Mouse (Mus musculus) embryonic stem cell, embryonic (primary cell): ENCODE data around the gene Furin.

Experiments
- CTCF ChIA-PET, 4 experiments: fragments of 300-600 bp in 2 of 4; fragments of 350-600 bp in 2 of 4; sonication (Branson Sonifier 250); formaldehyde crosslinking; loops; one replicate each; lab custom pipeline; 2022; ENCODE audit warnings: inconsistent platforms in 2 of 4; lab: Charles Lee
- POLR2A ChIA-PET, 4 experiments: fragments of 300-600 bp in 2 of 4; fragments of 350-600 bp in 2 of 4; sonication (Branson Sonifier 250); formaldehyde crosslinking; loops; one replicate each; lab custom pipeline; 2022; ENCODE audit warnings: antibody characterized with exemption in 4 of 4, inconsistent platforms in 1 of 4; lab: Charles Lee

Furin gene

DNA sequence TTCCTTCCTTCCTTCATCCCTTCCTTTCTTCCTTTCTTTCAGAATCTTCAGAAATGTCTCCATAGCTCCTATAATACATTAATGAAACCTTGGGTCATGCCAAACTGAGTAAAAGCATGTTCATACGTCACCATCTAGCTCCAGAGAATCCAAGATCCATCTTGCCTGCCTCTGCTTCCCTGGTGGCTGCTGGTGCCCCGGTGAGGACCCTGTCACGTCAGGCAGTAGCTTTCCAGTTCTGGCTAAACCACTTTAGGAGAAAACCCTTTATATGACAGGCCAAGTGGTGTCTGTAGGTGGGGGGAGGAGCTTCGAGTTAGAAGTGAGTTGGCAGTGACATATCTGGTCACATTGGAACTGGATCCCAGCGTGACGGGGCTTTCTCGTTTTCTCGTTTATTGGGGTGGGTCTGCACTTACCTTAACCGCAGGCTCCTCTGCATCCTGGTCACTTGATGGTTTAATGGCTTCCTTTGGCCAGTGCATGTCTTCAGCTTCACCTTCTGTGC is at the start of gene Furin:
TSS of gene Furin (minus strand) at position 249 of the 508 bp plus-strand sequence.
- POLR2A ChIA-PET, result interaction anchor here in 3 of 4 experiments (0.6 to 5.3 kb wide), 8 partner anchors 9 to 187 kb away, joined by 3 to 27 read pairs (median 3); partner anchors contain the start of gene Blm (in 1 of the 3)
- CTCF ChIA-PET, result interaction anchor here in 2 of 4 experiments (0.6 to 1.3 kb wide), 3 partner anchors 19 to 39 kb away, joined by 4 to 5 read pairs (median 4); no protein-coding TSS in a partner anchor

DNA sequence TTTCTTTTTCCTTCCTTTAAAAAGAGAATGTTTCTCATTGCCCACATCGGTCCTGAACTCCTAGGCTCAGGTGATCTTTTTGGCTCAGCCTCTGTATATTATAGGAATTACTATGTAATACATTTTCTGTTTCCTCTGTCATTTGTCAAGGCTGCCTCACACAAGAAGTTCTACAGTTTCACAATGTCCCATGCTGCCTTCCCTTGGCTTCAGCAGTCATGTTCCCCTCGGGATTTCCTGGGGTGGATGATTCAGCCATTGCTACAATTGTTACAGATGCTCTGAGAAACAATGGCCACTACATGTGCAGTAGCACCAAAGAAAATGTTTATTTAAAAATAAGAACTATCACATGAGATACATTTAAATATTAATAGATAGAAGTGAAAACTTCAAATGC is 49.5 kb upstream of the Furin start:
- ChIA-PET CTCF (interaction anchor here in 1 of 4 experiments (0.6 kb wide), 1 partner anchor 444 kb away, joined by 5 read pairs; no protein-coding TSS in a partner anchor), POLR2A (interaction anchor here (0.5 to 2.5 kb wide), 4 partner anchors 9 to 111 kb away, joined by 3 to 10 read pairs (median 4); no protein-coding TSS in a partner anchor)

DNA sequence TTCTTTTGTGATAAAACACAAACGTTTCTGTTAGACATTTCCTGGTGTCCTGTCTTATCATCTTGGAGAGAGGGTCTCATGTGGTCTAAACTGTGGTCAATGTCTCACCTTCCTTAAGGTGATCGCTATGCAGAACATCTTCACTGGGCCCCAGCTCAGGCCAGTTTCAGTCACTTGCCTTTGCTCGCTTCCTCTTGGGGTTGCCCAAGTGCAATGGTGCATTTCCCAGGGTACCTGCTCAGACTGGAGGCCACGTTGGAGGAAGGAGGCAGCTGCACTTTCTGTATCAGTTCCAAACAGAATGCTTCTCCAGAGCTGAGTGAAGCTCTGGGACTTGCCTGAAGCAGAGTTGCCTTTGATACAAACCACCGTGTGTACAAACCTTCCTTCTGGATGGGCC is 48.8 kb upstream of the Furin start:
- ChIA-PET CTCF (interaction anchor here in 1 of 4 experiments (0.6 kb wide), 1 partner anchor 77 kb away, joined by 3 read pairs; no protein-coding TSS in a partner anchor), POLR2A (interaction anchor here in 3 of 4 experiments (0.8 to 2.5 kb wide), 5 partner anchors 8 to 71 kb away, joined by 3 to 10 read pairs (median 3); no protein-coding TSS in a partner anchor)

DNA sequence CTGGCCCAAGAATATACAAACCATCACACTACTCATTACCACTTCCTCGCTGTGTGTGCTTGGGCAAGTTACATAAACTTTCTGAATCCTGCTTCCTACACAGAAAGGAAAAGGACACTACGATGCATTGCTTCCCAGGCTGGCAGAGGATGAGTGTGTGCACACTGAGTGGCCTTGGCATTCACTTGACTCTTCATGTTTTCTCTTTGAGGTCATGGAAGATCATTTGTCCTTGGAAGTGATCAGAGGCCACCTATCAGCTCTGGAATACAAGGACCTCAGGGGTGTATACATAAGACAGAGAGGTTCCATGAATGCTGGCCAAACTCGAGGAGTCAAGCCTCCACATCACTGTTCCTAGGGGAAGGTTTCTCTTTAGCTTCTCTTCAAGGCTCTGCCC is 47.9 kb upstream of the Furin start:
- ChIA-PET CTCF (interaction anchor here in 1 of 4 experiments (0.6 kb wide), 1 partner anchor 76 kb away, joined by 3 read pairs; no protein-coding TSS in a partner anchor), POLR2A (interaction anchor here in 2 of 4 experiments (0.8 to 2.5 kb wide), 4 partner anchors 8 to 182 kb away, joined by 3 to 10 read pairs (median 4); no protein-coding TSS in a partner anchor)

DNA sequence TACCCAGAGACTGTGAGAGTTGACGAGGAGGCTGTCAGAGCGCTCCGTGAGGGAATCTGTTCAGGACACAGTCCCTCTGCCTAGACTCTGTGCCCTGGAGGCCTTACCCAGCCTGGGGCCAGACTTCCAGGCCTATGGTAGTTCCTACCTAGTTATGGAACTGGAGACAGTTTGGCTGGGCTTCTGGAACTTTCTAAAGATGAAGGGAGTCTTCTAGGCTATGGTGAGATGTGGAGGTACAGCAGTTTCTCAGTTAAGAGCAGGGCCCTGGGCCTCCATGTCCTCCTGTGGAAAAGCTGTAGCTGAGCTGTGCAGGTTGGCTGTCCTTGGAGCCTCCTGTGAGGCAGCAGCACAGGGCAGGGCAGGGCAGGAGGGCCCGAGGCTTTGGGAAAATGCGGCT is 47.0 kb upstream of the Furin start:
- POLR2A ChIA-PET, result interaction anchor here in 3 of 4 experiments (0.6 to 2.4 kb wide), 3 partner anchors 10 to 155 kb away, joined by 3 to 6 read pairs (median 3); no protein-coding TSS in a partner anchor
- CTCF ChIA-PET, result interaction anchor here in 1 of 4 experiments (0.9 kb wide), 1 partner anchor 53 kb away, joined by 3 read pairs; no protein-coding TSS in a partner anchor

DNA sequence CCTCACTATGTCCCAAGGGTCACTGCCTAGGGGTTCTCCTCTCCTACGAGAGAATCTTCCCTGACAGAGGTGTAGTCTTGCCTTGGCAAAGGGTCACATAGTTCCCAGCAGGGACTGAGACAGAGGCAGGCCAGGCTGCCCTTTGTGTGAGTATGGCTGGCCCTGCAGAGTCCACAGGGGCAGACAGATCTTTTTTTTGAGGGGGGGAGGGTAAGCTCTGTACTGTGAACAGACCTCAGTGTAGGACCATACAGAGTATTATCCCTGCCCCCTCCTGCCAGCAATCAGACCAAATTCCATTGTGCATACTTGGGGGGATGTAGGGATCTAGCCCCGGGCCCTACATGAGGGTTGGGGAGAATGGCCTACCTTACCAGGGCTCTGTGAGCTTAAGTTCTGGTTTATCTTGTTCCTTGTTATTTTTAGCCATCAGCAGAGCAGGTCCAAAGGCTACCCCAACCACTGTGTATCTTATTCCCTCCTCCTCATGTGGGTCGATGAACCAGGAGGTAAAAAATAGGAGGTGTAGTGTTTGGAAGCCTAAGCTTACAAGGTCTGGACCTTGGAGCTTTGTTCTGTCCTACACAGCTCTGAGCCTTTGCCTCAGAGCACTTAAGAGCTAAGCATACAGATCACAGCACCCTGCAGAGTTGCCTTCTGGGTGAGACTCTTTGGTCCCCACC is 46.5 kb upstream of the Furin start:
- CTCF ChIA-PET, result interaction anchor here in 3 of 4 experiments (0.5 to 0.9 kb wide), 3 partner anchors 16 to 65 kb away, joined by 3 read pairs; no protein-coding TSS in a partner anchor
- POLR2A ChIA-PET, result interaction anchor here in 3 of 4 experiments (0.6 to 1.5 kb wide), 8 partner anchors 10 to 155 kb away, joined by 3 to 5 read pairs (median 3); partner anchors contain the start of gene Blm (in 1 of the 3)

DNA sequence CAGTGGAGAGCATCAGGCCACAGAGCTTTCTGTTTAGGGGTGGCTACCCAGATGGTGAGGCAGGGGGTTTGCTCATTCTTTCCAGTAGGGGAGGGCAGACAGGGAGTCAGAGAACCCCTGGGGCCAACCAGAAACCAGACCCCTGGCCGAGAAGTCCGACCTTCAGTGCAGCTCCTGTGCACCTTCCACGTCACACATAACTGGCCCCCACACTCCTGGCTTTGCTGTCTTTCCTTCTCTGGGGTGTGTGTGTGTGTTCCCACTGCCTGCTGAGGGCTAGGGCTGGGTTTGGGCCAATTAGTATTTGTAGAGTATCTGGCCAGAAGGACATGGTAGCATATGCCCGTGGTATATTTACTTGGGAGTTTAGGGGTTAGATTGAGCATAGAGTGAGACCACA is 45.1 kb upstream of the Furin start:
- ChIA-PET CTCF (no interaction called here), POLR2A (interaction anchor here in 1 of 4 experiments (1.0 to 1.5 kb wide), 7 partner anchors 11 to 105 kb away, joined by 3 to 5 read pairs (median 3); no protein-coding TSS in a partner anchor)

DNA sequence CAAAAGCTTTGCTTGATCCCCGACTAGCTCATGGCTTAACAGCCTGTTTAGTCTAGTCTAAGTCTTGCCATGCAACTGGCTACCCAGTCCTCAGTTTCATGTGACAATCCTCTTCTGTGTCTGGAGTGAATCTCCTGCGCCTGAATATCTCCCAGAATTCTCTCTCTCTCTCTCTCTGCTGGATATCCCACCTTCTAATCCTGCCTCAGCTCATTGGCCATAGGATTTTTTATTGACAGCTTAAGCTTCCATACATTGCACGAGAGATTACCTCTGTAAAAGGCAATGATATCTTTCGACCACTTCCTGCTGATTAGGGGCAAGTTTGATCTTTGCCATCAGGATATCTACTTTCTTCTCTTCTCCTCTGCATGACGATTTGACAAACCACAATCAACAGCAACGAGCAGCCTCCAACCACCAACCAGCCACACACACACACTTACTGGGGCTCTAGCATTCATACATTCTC is 44.4 kb upstream of the Furin start:
- CTCF ChIA-PET, result no interaction called here
- POLR2A ChIA-PET, result interaction anchor here in 2 of 4 experiments (0.6 to 1.3 kb wide), 6 partner anchors 14 to 105 kb away, joined by 3 read pairs; no protein-coding TSS in a partner anchor

DNA sequence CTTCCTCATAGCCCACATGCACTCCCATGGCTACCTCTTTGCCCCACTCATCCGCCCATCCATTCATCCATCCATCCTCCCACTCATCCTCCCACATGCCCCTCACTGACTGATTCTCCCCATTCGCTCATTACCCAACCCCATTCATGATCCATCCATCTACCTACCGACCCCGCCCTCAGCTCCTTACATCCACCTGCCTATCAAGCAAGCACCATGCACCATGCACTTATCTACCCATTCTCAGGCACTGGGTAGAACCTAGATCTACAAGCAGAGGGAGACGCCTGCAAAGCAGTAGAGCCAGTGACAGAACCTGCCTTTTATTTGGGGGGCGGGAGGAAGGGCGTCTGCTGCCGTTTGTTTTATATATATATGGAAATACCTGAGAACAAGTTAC is 42.1 kb upstream of the Furin start:
- ChIA-PET CTCF (interaction anchor here in 3 of 4 experiments (0.7 to 2.2 kb wide), 3 partner anchors 61 to 70 kb away, joined by 3 to 9 read pairs (median 3); no protein-coding TSS in a partner anchor), POLR2A (interaction anchor here in 2 of 4 experiments (0.9 to 2.3 kb wide), 5 partner anchors 9 to 542 kb away, joined by 3 to 8 read pairs (median 3); no protein-coding TSS in a partner anchor)

DNA sequence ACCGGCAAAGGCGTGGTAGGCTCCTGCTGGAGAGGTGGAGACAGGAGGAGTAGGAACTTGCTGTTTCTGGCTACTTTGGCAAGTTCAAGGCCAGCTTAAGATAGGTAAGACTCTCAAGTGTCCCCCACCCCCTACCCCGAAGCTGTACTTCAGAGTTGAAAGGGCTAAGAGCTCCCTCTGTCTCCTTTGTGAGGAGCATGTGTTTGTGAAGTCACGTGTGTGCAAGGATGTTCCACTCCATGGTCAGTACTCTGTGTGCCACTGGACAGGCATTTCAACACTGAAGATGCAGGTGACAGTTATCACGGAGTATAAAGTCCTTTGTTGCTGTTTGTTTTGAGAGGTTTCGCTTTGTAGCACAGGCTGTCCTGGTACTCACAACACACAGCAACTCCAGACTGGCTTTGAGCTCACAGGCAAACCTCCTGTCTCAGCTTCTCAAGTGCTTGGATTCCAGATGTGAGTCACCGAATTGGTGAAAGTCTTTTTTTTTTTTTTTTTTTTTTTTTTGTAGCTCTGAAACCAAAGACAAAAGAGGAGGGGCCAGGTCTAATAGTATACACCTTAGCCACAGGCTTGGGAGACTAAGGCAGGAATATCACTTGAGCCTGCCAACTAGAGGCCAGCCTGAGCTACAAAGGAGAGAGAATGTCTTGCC is 41.1 kb upstream of the Furin start:
- POLR2A ChIA-PET, result interaction anchor here in 3 of 4 experiments (0.6 to 2.8 kb wide), 27 partner anchors 8 to 792 kb away, joined by 3 to 10 read pairs (median 3); partner anchors contain the start of genes Blm (in 1 of the 3), Furin (in 1 of the 3) and Rccd1 (in 1 of the 3)
- CTCF ChIA-PET, result interaction anchor here in 3 of 4 experiments (0.6 to 2.3 kb wide), 8 partner anchors 21 to 295 kb away, joined by 3 to 9 read pairs (median 4); no protein-coding TSS in a partner anchor

DNA sequence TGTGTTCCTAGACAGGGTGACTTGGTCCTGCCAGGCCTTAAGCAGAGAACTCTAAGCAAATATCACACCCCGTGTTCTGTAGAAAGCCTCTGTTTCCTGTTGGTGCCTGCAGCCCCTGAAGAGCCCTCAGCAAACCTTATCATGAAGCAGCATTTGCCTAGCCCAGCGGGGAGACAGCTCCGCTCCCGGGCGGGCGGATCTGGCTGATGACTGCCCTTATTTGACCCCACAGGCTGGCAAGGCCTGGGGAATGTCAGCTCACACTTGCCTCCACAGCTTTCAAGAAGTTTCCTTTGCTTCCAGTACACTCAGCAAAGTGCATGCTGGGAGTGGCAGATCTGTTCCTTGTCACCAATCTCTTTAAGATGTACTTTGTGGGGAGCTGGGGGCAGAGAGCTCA is 40.3 kb upstream of the Furin start:
- CTCF ChIA-PET, result interaction anchor here in 3 of 4 experiments (0.6 to 2.3 kb wide), 5 partner anchors 21 to 293 kb away, joined by 3 to 9 read pairs (median 5); no protein-coding TSS in a partner anchor
- POLR2A ChIA-PET, result interaction anchor here (0.5 to 2.8 kb wide), 27 partner anchors 8 to 503 kb away, joined by 3 to 10 read pairs (median 3); partner anchors contain the start of genes Blm (in 1 of the 4) and Rccd1 (in 1 of the 4)

DNA sequence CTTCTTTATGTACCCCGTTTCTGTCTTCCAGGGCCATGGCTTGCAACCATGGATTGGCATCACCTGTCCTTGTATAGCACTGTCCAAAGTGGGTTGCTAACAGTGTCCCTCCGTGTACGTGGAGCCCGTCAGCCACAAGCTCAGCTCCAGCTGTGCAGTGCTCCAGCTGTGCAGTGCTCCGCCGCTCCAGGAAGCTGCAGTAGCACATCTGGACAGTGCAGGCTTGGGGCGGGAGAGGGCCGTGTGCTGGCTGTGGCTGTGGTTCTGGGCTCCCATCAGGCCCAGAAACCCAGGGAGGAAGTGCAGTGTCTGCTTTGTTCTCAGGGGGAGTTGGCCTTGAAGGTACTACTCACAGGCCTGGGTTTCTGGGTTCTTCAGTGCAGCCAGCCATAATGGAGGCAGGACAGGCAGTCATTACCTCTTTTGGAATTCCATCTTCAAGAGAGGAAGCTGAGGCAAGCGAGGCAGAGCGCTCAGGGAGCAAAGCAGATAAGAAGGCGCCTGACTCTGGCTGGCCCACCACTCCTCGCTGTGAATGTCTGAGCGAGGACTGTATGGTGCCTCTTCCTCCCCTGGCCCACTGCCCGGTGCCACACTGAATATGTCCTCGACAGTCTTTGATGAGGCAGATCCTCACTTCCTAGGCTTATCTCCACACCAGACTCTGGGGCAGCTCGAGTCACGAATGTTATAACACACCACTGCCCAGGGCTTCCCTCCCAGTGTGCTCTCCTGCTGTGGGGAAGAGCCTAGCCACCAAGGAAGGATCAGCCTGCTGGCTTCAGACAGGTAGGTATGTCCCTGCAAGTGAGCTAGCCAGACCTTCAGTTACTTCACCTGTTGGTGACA is 39.4 kb upstream of the Furin start:
- POLR2A ChIA-PET, result interaction anchor here in 3 of 4 experiments (0.5 to 2.8 kb wide), 14 partner anchors 9 to 256 kb away, joined by 3 to 10 read pairs (median 6); partner anchors contain the start of genes Blm (in 1 of the 3) and Rccd1 (in 1 of the 3)
- CTCF ChIA-PET, result interaction anchor here in 3 of 4 experiments (0.6 to 2.3 kb wide), 8 partner anchors 20 to 434 kb away, joined by 3 to 11 read pairs (median 5); partner anchors contain the start of gene Furin (in 1 of the 3)

DNA sequence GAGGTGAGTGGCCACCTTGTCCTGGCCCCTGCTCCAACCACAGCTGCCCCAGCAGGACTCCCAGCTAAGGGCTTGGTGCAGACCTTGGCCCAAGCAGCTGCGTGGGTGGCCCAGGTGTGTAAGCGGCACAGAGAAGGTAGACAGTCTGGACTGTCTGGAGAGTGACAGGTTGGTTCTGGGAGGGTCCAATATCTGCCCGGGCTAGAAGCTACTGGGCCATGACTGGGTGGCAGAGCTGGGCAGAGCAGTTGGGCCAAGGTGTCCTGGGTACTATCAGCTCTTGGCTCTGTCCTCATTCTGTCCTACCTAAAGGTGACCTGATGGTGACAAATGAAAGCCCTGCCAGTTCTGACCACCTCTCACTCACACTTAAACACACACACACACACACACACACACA is 37.9 kb upstream of the Furin start:
- POLR2A ChIA-PET, result interaction anchor here in 3 of 4 experiments (0.6 to 1.0 kb wide), 6 partner anchors 8 to 119 kb away, joined by 3 to 7 read pairs (median 3); partner anchors contain the start of gene Rccd1 (in 1 of the 3)
- CTCF ChIA-PET, result interaction anchor here in 3 of 4 experiments (0.8 to 1.5 kb wide), 3 partner anchors 18 to 57 kb away, joined by 4 to 10 read pairs (median 4); no protein-coding TSS in a partner anchor

DNA sequence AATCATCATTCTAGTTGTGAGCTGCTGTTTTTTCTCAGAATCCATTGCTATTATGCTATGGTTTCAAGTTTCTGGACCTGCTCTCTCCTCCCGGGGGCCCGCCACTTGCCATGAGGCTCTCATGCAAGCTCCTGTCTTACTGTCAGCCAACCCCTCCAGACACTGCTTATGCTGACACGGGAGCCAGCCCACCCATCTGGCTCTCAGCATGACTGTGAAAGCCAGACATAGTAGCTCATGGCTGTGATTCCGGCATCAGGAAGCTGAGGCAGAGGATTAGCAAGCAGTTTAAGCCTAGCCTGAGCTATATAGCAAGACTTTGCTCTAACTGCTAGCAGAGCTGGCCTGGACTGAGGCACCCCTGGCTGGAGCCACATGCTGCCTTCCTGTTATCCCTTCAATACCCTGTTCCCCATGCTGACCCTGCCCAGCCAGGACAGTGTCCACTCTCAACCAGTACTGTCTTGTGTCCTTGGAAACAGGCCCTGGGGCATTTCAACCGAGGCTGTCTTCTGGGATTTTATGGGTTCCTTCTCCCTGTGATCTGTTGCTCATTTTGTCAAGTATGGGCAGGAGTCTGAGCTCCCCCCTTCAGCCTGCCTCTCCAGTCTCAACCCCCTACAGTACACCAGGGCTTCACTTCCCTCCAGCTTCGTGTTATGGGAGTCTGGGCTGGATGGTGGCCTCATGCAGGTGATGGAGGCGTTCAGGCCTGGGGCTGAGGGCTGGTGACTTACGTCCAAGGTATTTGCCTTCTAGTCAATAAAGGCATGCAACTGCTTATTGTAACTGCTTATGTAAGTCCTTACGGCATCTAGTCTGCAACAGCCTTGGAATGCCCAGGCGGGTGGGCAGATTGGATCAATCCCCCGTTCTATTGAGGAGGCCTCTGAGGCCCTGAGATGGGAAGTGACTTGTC is 37.0 kb upstream of the Furin start:
- POLR2A ChIA-PET, result interaction anchor here (0.9 to 1.0 kb wide), 5 partner anchors 7 to 24 kb away, joined by 3 to 7 read pairs (median 3); no protein-coding TSS in a partner anchor
- CTCF ChIA-PET, result interaction anchor here in 3 of 4 experiments (0.8 to 1.5 kb wide), 3 partner anchors 17 to 56 kb away, joined by 4 to 10 read pairs (median 4); no protein-coding TSS in a partner anchor

DNA sequence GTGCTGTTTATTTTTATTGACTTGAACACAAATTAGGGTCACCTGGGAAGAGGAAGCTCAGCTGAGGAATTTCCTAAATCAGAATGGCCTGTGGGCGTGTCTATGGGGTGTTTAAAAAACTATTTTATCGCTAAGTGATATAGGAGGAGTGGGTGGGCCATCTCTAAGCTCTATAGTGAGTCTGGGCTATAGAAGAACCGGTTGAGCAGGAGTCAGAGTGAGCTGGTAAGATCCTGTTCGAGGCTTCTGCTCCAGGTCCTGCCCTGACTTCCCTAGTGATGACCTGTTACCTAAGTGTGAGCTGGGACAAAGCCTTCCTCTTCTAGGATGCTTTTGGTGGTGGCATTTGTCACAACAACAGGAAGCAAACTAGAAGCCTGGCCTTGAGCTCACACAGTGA is 35.4 kb upstream of the Furin start:
- ChIA-PET POLR2A (interaction anchor here in 2 of 4 experiments (0.9 to 1.4 kb wide), 2 partner anchors 53 to 58 kb away, joined by 3 to 4 read pairs; partner anchors contain the start of gene Fes (in 1 of the 2)), CTCF (interaction anchor here in 3 of 4 experiments (0.5 to 2.9 kb wide), 6 partner anchors 17 to 583 kb away, joined by 3 to 16 read pairs (median 4); no protein-coding TSS in a partner anchor)
